Mouse (Mus musculus): ENCODE results near the gene Pcbp3.
"Not testable (repeated sequence)": the region's sequence is repeated elsewhere in the genome, so short reads cannot be mapped to it uniquely, and the experiment has no call there.

Gene Pcbp3

DNA sequence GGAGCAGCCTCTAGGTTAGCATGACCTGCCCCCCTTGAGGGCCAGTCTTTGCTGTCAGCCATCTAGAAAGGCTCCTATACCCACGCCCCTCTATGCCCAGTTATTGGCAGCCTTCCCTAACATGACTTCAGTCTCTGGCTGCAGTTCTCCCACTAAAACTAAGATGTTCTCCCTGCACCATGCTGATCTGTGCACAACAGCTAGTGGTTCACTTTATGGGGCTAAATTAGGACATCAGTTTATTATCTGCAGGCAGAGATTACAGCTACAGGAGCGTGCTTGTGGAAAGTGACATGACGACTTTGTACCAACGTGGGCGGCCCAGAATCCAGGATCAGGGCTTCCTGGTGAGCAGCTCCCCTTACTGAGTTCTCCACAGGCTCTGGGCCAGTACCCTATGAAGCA is 160.4 kb downstream of the Pcbp3 start:
- no peak for DNase-seq (ENCODE audit: low read depth)

DNA sequence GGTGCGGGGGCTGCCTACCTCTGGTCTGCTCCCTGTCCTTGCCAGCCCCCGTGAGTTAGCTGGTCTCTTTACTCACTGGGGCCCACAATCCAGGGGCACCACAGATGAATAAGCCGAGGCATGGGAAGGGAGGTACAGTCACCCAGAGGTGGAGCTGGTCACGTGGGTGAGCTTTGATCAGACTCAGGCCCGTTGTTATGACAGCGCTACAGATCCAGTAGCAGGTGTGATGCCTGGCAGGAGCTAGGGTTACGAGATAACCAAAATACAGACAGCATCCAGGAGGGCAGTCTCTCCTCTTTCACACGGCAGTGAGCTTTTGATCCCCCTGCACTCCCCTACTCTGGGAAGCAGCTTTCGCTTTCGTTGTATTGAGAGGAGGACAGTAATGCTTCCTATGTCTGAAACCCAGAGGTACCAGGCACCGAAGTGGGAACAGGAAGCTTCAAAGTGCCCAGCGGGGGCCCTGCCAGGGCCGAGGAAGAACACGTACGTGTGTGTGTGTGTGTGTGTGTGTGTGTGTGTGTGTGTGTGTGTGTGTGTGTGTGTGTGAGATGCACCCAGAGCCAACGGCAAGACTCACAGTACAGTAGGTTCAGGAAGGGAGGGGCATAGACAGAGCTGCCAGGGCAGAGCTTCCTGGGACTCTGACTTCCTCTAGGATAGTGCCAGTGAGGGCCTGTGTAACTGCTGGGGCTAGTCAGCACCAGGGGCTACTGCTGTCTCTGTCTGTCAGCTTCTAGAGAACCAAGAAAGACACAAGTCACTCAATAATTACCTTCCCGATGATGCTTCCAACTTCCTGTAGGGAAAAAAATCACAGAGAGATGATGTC is 162.7 kb downstream of the Pcbp3 start:
- DNase-seq (ENCODE audit: low read depth), result no peak

DNA sequence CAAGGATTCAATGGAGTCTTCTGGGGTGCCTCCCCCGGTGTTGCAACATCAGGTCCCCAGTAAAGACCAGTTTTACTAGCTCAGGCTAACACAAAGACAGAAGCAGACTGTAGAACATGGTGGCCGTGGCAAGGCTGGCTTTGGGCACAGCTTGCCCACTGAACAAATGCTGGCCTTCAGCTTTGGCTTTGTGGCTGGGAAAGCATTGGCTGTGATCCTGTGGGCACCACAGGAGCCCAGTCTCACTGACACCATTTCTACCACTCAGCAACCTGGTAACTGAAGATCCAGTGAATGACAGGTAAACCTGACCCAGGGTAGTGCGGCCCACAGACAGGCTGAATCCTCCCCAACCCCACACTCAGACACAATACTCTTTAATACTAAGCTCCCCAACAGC is 167.6 kb downstream of the Pcbp3 start:
- DNase-seq (ENCODE audit: low read depth), result no peak

DNA sequence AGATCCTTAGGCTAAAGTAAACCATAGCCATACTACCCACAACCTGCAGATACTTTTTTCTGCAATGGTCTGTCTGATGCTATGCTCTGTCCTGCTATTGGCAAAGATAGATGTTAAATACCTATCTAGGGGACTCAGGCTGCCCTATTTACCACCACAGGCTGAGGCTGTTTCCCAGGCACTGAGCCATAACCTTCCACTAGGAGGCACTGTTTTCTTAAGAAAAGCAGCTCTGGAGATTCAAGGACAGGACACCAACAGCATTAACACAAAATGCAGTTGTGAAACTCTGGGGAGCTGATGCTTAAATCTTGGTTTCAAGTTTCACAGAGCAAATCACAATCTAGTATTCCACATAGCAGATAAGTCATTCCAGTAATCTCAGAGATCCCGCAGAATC is 170.2 kb downstream of the Pcbp3 start:
- DNase-seq (ENCODE audit: low read depth), result peak; percentile 41

DNA sequence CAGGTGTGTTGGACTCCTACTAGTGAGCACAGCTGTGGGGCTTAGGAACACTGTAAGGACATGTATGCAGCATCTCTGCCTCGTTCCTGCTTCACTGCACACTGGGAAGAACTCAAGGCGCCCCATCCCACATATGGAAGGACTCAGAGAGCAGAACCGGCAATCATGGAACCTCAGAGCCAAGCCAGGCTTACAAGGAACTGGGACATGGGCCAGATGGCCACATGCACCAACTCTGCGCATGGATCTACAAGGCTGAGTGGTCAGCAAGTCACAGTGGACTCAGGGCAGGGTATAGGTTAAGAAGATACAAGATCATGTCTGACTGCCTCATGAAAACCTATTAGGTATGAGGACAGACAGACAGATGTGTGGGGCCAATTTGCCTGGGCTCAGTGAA is 171.8 kb downstream of the Pcbp3 start:
- DNase-seq (ENCODE audit: low read depth), result no peak

DNA sequence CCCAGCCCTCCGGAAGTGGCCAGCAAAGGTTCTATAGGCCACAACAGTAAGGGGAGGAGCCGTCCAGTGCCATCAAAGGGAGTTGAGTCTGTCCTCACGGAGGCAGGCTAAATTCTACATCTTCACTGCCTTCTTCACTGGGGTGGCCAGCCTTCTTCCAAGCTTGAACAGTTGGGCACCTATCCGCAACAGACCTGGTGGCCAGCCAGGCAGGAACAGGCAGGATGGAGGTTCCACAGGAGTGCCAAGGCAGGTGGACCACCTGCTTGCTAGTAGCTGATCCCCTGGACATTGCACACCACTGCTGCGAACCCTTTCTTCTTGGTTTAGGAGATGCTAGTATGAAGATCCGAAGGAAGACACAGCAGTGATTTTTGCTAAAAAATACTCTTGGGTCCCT is 176.4 kb downstream of the Pcbp3 start:
- DNase-seq (ENCODE audit: low read depth), result no peak

DNA sequence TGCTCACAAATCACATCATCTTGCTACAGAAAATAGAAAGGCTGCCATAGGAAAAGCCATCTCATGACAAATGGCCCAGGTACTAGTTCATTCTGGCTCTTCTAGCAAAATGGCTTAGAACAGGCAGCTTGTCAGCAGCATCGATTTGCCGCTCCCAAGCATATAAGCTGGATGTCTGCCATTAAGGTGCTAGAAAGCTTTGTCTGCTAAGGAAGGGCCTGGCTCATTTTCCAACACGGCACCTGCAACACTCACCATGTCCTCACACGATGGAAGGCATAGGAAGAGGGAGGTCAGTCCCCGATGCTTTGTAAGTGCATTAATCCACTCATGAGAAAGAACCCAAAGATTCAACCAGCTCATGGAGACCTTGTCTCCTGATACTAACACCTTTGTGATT is 182.5 kb downstream of the Pcbp3 start:
- no peak for DNase-seq (ENCODE audit: low read depth)

DNA sequence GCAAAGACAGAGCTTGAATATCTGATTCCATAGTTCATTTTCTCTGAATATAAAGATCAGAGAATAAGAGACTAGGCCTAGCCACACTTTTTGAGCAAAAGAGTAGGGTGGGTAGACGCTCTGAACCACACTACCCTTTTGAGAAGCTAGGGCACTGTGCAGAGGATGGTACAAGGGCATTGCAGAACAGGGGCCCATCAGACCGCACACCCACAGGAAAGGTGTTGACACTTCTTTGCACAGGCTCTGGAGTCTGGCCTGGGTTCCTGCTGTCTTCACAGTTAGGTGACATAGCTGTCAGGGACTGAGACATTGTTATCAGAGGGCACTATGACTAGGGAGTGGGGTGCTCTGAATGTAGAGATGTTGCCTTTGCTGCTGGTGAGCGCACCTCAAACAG is 190.1 kb downstream of the Pcbp3 start:
- no peak for DNase-seq (ENCODE audit: low read depth)

DNA sequence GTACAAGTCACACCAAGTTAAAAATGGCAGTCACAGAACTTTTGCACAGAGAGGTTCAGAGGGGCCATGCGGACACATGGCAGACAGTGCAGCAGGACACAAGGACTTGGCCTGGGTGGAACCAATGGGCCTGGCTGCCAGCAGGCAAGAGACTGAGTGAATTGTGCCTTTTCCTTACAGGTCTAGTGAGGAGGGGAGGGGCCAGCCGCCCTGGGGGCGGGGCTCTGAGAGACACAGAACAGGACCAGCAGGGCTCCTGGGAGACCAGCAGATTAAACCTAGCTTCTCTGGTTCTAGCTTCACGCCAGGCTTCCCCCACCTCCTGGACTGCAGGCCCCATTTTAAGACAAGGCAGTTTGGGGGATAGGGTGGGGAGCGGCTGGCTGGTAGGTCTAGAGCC is 190.6 kb downstream of the Pcbp3 start:
- no peak for DNase-seq (ENCODE audit: low read depth)

DNA sequence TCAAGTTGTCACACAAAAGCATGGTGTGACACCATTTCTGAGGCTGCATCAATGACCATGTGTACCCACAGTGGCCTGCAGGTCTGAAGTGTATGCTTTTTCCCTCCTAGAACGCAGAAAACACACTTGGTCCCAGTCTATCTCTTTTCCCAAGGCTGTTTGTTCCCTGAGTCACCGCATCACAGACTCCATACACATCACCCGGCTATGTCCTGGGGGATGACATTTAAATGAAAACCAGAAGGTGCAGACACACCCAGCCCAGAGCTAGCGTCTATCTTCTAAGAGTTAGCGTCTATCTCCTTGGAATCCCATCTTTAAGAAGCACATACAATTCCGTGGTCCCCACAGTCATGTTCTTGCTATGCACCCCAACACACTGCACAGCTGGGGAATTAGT is 192.1 kb downstream of the Pcbp3 start:
- no peak for DNase-seq (ENCODE audit: low read depth)

DNA sequence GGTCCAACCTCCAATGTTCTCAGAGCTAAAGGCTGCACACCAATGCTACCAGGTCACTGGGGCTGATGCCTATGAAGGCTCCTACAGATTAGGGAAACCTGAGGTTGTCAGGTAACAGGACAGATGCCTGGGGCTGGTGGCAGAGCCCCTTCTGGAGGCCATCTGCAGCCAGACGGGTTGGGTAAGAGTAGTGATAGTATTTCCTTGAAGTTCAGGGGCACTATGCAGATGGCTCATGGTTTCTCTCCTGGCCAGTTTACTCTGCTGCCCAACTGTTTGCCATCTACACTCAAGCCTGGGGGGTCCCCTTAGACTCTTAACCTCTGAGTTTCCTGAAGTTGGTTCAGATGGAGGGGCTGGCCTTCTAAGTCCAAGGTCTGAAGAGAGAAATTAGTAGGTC is 195.5 kb downstream of the Pcbp3 start:
- DNase-seq (ENCODE audit: low read depth), result no peak

DNA sequence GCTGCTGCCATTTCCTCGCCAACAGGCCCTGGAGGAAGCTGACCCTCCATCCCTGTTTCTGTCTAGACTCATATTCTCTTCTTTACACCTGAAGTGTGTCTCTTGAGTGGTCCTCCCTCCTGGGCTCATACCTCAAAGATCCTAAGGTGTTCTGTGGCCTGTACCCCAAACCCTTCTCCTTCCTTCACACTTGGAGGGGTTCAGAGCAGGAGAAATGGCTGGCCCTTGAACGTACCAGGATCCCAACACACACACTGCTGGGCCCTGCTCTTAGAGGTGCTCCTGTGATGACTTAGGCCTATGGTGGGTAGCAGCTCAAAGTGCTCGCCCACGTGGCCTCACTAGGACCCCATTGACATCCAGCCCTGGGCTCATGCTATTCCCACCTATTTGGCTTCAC is 196.8 kb downstream of the Pcbp3 start:
- DNase-seq (ENCODE audit: low read depth), result no peak

DNA sequence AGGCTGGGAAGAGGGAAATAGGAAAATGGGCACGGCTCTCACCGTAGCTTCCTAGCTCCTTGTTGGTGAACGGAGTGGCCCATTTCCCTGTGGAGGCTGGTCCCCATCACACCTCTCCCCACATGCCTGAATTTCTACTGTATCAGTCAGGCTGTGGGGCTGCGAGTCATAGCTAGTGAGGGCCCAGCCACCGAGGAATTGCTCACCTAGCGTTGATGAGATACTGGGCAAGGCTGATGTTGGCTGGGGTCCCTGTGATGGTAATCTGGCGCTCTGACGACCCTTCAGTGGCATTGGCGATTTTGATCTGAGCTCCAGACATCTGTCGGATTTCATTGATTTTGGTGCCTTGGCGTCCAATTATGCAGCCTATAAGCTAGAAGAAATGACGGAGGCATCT is 198.7 kb downstream of the Pcbp3 start:
- no peak for DNase-seq (ENCODE audit: low read depth)

DNA sequence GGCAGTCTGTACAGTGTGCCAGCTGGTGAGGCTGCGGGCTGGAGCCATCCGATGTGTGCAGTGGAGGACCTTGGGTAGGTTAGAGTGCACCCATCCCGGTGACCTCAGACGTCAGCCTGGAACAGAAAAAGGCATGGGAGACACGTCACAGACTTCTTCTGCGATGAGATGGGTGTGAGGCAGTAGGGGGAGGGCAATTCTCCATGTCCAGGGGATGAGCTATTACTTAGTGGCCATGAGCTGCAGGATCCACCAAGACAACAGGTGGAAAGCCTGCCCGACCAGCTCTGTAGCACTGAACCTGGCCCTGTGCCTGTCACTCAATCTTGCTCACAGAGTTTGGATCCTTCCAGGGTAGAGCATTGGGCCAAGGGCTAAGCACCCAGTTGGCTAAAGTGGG is 199.3 kb downstream of the Pcbp3 start:
- no peak for DNase-seq (ENCODE audit: low read depth)

DNA sequence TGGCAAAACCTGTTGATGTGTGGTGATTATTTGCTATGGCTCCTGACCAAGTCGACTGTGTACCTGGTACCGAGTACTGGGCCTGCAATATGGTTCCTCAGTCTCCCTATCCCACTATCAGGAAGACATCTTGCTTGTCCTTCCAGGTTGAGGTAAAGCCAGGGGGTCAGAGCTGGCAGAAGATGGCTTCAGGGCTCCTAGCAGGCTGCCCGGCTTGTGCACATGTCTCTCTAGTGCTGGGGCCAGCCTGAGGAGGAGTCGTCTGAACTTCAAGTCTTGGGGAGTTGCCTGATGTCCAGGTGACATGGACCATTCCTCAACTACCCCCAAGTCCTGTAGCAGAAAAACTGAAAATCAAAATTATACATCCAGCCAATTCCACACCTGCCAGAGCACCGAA is 201.8 kb downstream of the Pcbp3 start:
- no peak for DNase-seq (ENCODE audit: low read depth)

DNA sequence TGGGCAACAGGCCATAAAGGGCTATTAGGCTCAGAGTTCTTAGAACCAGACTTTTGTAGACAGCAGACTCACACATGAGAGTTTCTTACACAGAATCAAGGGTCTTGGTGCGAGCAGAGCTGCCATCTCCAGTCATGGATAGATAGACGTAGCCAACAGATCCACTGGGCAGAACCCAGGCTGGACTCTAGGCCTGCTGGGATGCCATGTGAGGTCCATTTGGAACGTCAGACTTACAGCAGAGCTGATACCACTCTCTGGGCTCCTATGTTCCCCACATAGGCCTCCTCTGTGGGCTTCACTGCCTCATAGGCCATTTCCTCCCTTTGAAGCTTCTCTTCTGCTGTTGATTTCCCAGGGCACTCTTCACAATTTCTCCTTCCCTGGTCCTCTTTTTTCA is 208.0 kb downstream of the Pcbp3 start:
- DNase-seq (ENCODE audit: low read depth), result no peak

DNA sequence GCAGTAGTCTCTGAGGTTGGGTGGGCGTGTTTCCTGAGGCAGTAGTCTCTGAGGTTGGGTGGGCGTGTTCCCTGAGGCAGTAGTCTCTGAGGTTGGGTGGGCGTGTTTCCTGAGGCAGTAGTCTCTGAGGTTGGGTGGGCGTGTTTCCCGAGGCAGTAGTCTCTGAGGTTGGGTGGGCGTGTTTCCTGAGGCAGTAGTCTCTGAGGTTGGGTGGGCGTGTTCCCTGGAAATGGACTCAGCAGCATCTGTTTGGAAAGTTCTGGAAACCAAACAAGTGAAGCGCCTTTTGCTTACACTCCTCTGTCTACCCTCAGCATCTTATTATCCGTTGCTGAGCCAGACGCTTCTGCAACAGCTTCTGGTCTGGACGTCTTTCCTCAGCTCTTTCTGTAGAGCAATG is 217.4 kb downstream of the Pcbp3 start:
- DNase-seq (ENCODE audit: low read depth), result not testable (repeated sequence)

DNA sequence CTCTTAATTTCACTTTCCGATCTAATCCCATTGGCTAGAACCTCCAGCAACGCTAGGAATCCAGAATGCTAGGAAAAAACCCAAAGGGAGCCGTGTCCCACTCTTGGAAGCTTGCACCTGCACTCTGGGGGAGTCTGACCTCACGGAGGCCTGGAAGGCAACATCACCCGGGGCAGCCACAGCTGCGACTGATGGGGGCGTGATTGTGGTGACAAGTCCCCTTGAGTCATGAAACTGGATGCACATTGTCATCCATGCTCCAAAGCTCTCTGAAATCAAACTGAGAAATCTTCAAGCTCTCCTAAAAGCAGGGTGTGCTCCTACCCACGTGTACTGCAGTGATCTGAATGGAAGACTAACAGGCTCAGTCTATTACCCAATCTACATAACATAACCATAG is 224.9 kb downstream of the Pcbp3 start:
- no peak for DNase-seq (ENCODE audit: low read depth)

DNA sequence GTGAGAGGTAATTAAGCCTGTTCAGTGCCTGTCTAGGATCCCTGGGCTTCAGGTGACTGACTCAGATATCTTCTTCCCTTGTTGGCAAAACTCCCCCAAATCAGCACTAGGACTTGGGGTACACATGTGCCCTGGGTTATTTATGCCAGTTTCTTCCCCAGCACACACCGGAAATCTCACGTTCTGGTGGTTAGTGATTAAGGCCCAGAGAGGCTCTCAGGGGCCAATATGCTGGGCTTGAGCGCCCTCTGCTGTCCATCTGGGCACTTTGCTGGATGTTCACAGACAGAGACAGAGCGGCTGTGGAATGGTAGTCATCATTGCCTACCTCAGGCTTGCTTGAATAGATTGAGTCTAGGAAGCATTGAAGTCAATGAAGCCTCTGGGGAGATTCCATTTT is 226.7 kb downstream of the Pcbp3 start:
- peak; percentile 53 for DNase-seq (ENCODE audit: low read depth)

DNA sequence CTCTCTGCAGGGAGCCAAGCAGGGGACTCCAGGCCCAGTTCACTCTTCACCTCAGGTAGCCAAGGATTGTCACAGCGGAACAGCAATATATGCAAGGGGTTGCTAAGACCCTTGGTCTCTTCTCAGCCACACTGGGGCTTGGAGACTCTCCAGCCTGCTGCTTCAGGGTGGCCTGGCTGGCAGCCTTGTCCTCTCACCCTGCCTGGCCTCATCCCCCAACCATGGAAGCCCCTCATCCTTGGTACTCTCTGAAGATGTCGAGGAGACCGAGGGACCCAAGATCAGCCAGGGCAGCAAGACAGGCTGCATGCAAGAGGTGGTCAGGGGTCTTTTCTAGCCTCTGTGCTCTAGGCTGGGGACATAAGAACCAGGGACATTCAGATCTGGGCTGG is 228.0 kb downstream of the Pcbp3 start:
- DNase-seq (ENCODE audit: low read depth), result no peak

DNA sequence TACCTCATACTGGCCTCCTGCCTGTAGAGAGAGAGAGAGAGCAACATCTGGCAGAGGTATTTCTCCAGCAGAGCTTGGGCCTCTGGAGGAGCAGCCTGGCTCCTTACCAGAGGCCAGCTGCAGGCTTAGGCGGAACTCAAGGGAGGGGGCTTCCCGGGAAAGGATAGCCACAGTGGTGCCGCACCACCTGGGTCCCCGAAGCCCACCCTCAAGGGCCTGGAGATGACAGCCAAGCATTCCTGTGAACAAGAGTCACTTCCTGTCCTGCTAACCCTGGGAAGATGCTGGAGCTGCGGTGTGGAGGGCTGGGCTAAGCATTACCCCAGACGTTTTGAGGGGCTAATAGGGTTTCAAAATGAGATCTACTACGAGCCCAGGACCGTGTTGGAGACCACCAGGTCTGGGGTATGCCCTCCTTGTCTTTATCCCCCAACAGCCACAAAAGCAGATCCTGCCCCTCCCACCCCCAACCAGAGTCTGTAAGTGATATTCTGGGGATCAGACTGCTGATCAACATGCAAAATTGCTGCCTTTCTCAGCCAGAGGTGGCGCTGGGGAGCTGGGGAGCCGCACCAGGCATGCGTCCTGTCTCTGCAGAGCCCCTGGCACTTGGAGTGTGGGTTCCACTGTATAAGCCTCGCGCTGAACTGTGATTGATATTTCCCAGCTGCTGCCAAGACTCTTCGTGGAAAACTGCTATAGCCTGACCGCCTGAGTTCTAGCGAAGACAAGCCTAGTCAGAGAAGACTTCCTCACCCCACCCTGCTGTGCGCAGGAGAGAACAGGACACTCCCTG is 228.6 kb downstream of the Pcbp3 start:
- DNase-seq (ENCODE audit: low read depth), result peak; percentile 83

DNA sequence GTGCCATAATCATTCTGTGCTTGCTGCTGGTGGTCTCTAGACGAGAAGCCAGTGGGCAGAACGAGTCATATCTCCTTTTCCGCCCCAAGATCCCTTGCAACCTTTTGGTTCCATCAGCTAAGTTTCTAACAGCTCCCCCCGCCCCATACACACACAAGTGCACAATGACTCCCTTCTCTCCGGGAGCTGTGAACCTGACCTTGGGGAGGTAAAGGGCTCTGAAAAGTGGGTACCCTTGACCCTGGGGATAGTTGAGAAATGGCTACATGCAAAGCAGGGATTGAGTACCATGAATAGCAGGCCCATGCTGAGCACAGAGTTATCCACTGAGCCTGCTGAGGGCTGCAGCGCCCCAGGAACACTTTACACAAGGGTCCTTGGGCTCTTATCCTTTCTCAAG is 229.3 kb downstream of the Pcbp3 start:
- DNase-seq (ENCODE audit: low read depth), result no peak

DNA sequence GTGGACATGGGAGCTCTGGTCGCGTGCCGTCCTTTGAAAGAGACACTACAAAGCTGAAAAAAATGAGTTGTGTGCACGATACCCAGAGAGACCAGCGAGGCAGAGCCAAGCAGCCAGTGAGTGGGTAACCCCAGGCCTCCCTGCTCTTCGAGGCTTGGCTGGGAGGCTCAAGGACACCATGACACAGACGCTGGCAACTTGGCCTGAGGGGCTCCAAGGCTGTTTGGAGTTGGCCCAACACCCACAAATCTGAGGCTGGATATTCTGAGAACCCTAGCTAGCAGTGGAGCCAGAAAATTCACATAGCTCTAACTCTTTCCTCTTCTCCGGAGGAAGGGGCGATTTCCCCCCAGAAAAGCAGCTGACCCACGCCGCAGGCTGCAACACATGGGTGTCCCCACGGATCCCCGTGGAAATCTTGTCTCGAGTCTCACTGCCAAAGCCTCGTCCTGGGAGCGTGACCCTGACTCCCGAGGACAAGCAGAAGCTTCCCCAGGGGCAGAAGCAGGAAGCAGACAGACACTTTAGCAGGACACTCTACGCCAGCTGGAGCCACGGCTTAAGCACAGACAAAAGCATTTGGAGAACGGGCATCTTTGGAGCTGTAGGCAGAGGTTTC is 230.0 kb downstream of the Pcbp3 start:
- DNase-seq (ENCODE audit: low read depth), result no peak
